8 mouse cellular contexts compared by ENCODE assay signal in genomic region chr7:3643843-3644242, GRCm38 (mm10). TPM values are rescaled to one million over a fixed set of nuclear protein-coding genes. Genes with fewer than 3 reads are reported as not detected.
A peak's percentile ranks its signal among the peaks of the same experiment; 100 is the strongest.
DNase-seq lines count a peak whose midpoint lies in the region; TF ChIP-seq lines count a peak whose summit lies in the region.

No protein-coding gene starts in this region.

- TF ChIP-seq POLR2A in ES-Bruce4 (IDR thresholded peaks at IDR 0.05; ENCODE audit: insufficient read depth, low read length): no peak

- no peak for TF ChIP-seq EP300 in ES-Bruce4 (IDR thresholded peaks at IDR 0.05; ENCODE audit: insufficient read depth, low read depth, low read length)

- H3K9ac ChIP-seq in ES-Bruce4 (ENCODE audit: low read depth, poor library complexity, severe bottlenecking): 0 out of 2 replicates have a peak overlapping the region, but pooled peaks have one; percentile 5

- H3K4me1 ChIP-seq in heart, embryonic 10.5 days: peaks cover 23% of the 10 kb centered on the region
- H3K4me1 ChIP-seq in ES-Bruce4 (ENCODE audit: control insufficient read depth, insufficient read depth, low read length): no peaks in the 10 kb centered on the region
- peaks cover 36% of the 10 kb centered on the region for H3K4me1 ChIP-seq in hindbrain, embryonic 10.5 days (replicated peaks)

- TF ChIP-seq CTCF in ES-Bruce4 (IDR thresholded peaks at IDR 0.05; ENCODE audit: low read depth, low read length): no peak

- H3K36me3 ChIP-seq in heart, embryonic 10.5 days: peaks cover 36% of the 10 kb centered on the region
- peaks cover 28% of the 10 kb centered on the region for H3K36me3 ChIP-seq in ES-Bruce4 (ENCODE audit: control insufficient read depth, insufficient read depth, low read length, poor library complexity, severe bottlenecking)
- peaks cover 58% of the 10 kb centered on the region for H3K36me3 ChIP-seq in hindbrain, embryonic 10.5 days
- H3K36me3 ChIP-seq in macrophage (ENCODE audit: inconsistent target): peaks cover 30% of the 10 kb centered on the region

- peaks cover 32% of the 10 kb centered on the region for H3K79me2 ChIP-seq in macrophage (ENCODE audit: inconsistent target)

- H3K9me3 ChIP-seq in heart, embryonic 10.5 days: no peaks in the 10 kb centered on the region
- no peaks in the 10 kb centered on the region for H3K9me3 ChIP-seq in ES-Bruce4 (replicated peaks; ENCODE audit: control insufficient read depth, insufficient read depth, low read length, poor library complexity, severe bottlenecking)
- H3K9me3 ChIP-seq in hindbrain, embryonic 10.5 days: 0 out of 2 replicates have a peak, but pooled peaks cover 3% of the 10 kb centered on the region

- no peaks in the 10 kb centered on the region for H3K27me3 ChIP-seq in heart, embryonic 10.5 days (ENCODE audit: insufficient read depth, poor library complexity, severe bottlenecking)
- H3K27me3 ChIP-seq in ES-Bruce4 (ENCODE audit: control insufficient read depth, insufficient read depth, low read length, poor library complexity, severe bottlenecking): no peaks in the 10 kb centered on the region
- H3K27me3 ChIP-seq in hindbrain, embryonic 10.5 days (ENCODE audit: insufficient read depth, poor library complexity, severe bottlenecking): no peaks in the 10 kb centered on the region

- H3K27ac ChIP-seq in heart, embryonic 10.5 days: 0 out of 2 replicates have a peak overlapping the region, but pooled peaks have one; percentile 2
- H3K27ac ChIP-seq in ES-Bruce4 (ENCODE audit: insufficient read depth, low read length) (no peak overlapping the region), macrophage (peak overlapping the region; percentile 46)
- peak overlapping the region; percentile 77; the same call in 1 of the 2 replicates for H3K27ac ChIP-seq in hindbrain, embryonic 10.5 days

- H3K4me3 ChIP-seq in heart, embryonic 10.5 days: peak overlapping the region; percentile 98
- H3K4me3 ChIP-seq in ES-Bruce4 (ENCODE audit: low read depth, low read length): peak overlapping the region; percentile 61; the same call in 1 of the 2 replicates
- peak overlapping the region; percentile 100 for H3K4me3 ChIP-seq in hindbrain, embryonic 10.5 days
- H3K4me3 ChIP-seq in macrophage (ENCODE audit: inconsistent target): peak overlapping the region; percentile 41

- 24% methylated on average over 9 of the region's 9 CpGs for WGBS in heart, embryonic 10.5 days
- 24% methylated on average over 9 of the region's 9 CpGs for whole genome bisulfite sequencing in hindbrain, embryonic 10.5 days
- 4% methylated on average over 9 of the region's 9 CpGs for WGBS in macrophage (ENCODE audit: missing documents)

- no peak for DNase-seq in heart, embryonic 10.5 days (ENCODE audit: low spot score)
- DNase-seq in heart, postnatal 4 days: no peak
- no peak for DNase-seq in hindbrain, embryonic 10.5 days (ENCODE audit: low spot score)
- DNase-seq in adipocyte (ENCODE audit: low spot score): no peak
- no peak for DNase-seq in spleen, postnatal 4 days (ENCODE audit: low spot score in 2 of 2)
- no peak for DNase-seq in kidney, adult 11 months

RNA-seq across cellular contexts. Expression of gene Cnot3, which starts 1.2 kb away (rescaled TPM):
- 40.7 and 56.4 TPM in 2 replicates for polyA plus RNA-seq in heart, embryonic 10.5 days (2016; fragmentation: Nextera tagmentation; extraction: Ambion mirVana)
- 10 to 100 TPM; 37.9 to 38.3 TPM for total RNA-seq in heart, postnatal 4 days (2021)
- polyA plus RNA-seq in ES-Bruce4 (2011; ENCODE audit: insufficient read depth, insufficient read length, low read depth, missing spikeins) (141 and 161 TPM in 2 replicates), macrophage (2018) (28.4 to 47.4 TPM (median 36.0 TPM) in 3 replicates)
- polyA plus RNA-seq in hindbrain, embryonic 10.5 days (2016; fragmentation: Nextera tagmentation; extraction: Ambion mirVana): 79.6 and 80.4 TPM in 2 replicates
- 100 to 1,000 TPM in 7 of 26 experiments, 10 to 100 TPM in 19; 35.3 to 142 (median 84.0) TPM for total RNA-seq in macrophage (2018; cell fraction: chromatin; rRNA removed)
- total RNA-seq in macrophage (2018; cell fraction: cytosol; rRNA removed): 10 to 100 TPM; 15.3 to 44.9 (median 38.9) TPM
- total RNA-seq in macrophage (2018; cell fraction: nucleus; rRNA removed): 10 to 100 TPM; 29.8 to 82.8 (median 46.2) TPM

RNA-seq across cellular contexts. Expression of gene Prpf31, which starts 14.1 kb away (rescaled TPM):
- polyA plus RNA-seq in heart, embryonic 10.5 days (2016; fragmentation: Nextera tagmentation; extraction: Ambion mirVana): 90.1 and 121 TPM in 2 replicates
- total RNA-seq in heart, postnatal 4 days (2021): 10 to 100 TPM; 37.5 to 40.3 TPM
- polyA plus RNA-seq in ES-Bruce4 (2011; ENCODE audit: insufficient read depth, insufficient read length, low read depth, missing spikeins): 67.3 and 80.1 TPM in 2 replicates
- polyA plus RNA-seq in hindbrain, embryonic 10.5 days (2016; fragmentation: Nextera tagmentation; extraction: Ambion mirVana): 148 and 168 TPM in 2 replicates
- 10 to 100 TPM; 13.8 to 68.0 (median 43.5) TPM for total RNA-seq in macrophage (2018; cell fraction: chromatin; rRNA removed)
- total RNA-seq in macrophage (2018; cell fraction: cytosol; rRNA removed): 10 to 100 TPM; 28.7 to 48.7 (median 39.8) TPM
- total RNA-seq in macrophage (2018; cell fraction: nucleus; rRNA removed): 10 to 100 TPM; 11.9 to 64.8 (median 31.5) TPM
- polyA plus RNA-seq in macrophage (2018): 35.3 to 71.0 TPM (median 40.2 TPM) in 3 replicates

RNA-seq across cellular contexts. Expression of gene Tfpt, which starts 14.1 kb away (rescaled TPM):
- polyA plus RNA-seq in heart, embryonic 10.5 days (2016; fragmentation: Nextera tagmentation; extraction: Ambion mirVana): 19.4 and 34.5 TPM in 2 replicates
- 10 to 100 TPM; 18.0 to 23.0 TPM for total RNA-seq in heart, postnatal 4 days (2021)
- 23.6 and 29.9 TPM in 2 replicates for polyA plus RNA-seq in ES-Bruce4 (2011; ENCODE audit: insufficient read depth, insufficient read length, low read depth, missing spikeins)
- 31.7 and 41.3 TPM in 2 replicates for polyA plus RNA-seq in hindbrain, embryonic 10.5 days (2016; fragmentation: Nextera tagmentation; extraction: Ambion mirVana)
- 10 to 100 TPM in 22 of 26 experiments, 1 to 10 TPM in 4; 4.5 to 53.8 (median 25.3) TPM for total RNA-seq in macrophage (2018; cell fraction: chromatin; rRNA removed)
- 10 to 100 TPM; 11.7 to 25.0 (median 21.2) TPM for total RNA-seq in macrophage (2018; cell fraction: cytosol; rRNA removed)
- total RNA-seq in macrophage (2018; cell fraction: nucleus; rRNA removed): 10 to 100 TPM in 23 of 26 experiments, 1 to 10 TPM in 3; 7.5 to 37.3 (median 19.6) TPM
- polyA plus RNA-seq in macrophage (2018): 16.1 to 19.8 TPM (median 18.6 TPM) in 3 replicates

RNA-seq across cellular contexts. Expression of gene Leng1, which starts 21.8 kb away (rescaled TPM):
- polyA plus RNA-seq in heart, embryonic 10.5 days (2016; fragmentation: Nextera tagmentation; extraction: Ambion mirVana): 19.5 and 19.6 TPM in 2 replicates
- total RNA-seq in heart, postnatal 4 days (2021): 10 to 100 TPM in 1 of 2 experiments, 1 to 10 TPM in 1; 8.5 to 10.2 TPM
- polyA plus RNA-seq in ES-Bruce4 (2011; ENCODE audit: insufficient read depth, insufficient read length, low read depth, missing spikeins) (8.3 and 9.0 TPM in 2 replicates), macrophage (2018) (13.7 to 21.9 TPM (median 15.4 TPM) in 3 replicates)
- polyA plus RNA-seq in hindbrain, embryonic 10.5 days (2016; fragmentation: Nextera tagmentation; extraction: Ambion mirVana): 19.4 and 23.0 TPM in 2 replicates
- total RNA-seq in macrophage (2018; cell fraction: chromatin; rRNA removed): 10 to 100 TPM in 6 of 26 experiments, 1 to 10 TPM in 20; 3.2 to 15.2 (median 8.5) TPM
- total RNA-seq in macrophage (2018; cell fraction: cytosol; rRNA removed): 10 to 100 TPM; 12.0 to 22.7 (median 15.8) TPM
- total RNA-seq in macrophage (2018; cell fraction: nucleus; rRNA removed): 10 to 100 TPM in 8 of 26 experiments, 1 to 10 TPM in 18; 4.5 to 12.7 (median 7.7) TPM

RNA-seq across cellular contexts. Expression of gene Ndufa3, which starts 26.7 kb away (rescaled TPM):
- 486 and 602 TPM in 2 replicates for polyA plus RNA-seq in heart, embryonic 10.5 days (2016; fragmentation: Nextera tagmentation; extraction: Ambion mirVana)
- 1,000 to 10,000 TPM; 1,232 to 1,303 TPM for total RNA-seq in heart, postnatal 4 days (2021)
- polyA plus RNA-seq in ES-Bruce4 (2011; ENCODE audit: insufficient read depth, insufficient read length, low read depth, missing spikeins) (266 and 305 TPM in 2 replicates), macrophage (2018) (207 to 248 TPM (median 217 TPM) in 3 replicates)
- 423 and 441 TPM in 2 replicates for polyA plus RNA-seq in hindbrain, embryonic 10.5 days (2016; fragmentation: Nextera tagmentation; extraction: Ambion mirVana)
- total RNA-seq in macrophage (2018; cell fraction: chromatin; rRNA removed): 10 to 100 TPM in 18 of 26 experiments, 1 to 10 TPM in 7, not detected in 1; 4.2 to 40.1 (median 16.0) TPM
- 100 to 1,000 TPM; 184 to 392 (median 252) TPM for total RNA-seq in macrophage (2018; cell fraction: cytosol; rRNA removed)
- 100 to 1,000 TPM in 5 of 26 experiments, 10 to 100 TPM in 21; 15.3 to 158 (median 60.8) TPM for total RNA-seq in macrophage (2018; cell fraction: nucleus; rRNA removed)

Comparison
In these comparisons a context has a peak if more than half of its experiments do, and no peak if none do; other contexts are left out.
1. H3K4me3 ChIP-seq: peak in every context shown above with its lines; median percentile 100 in hindbrain, embryonic 10.5 days; 98 in heart, embryonic 10.5 days; 61 in ES-Bruce4; 41 in macrophage.